Mouse (Mus musculus) adrenal gland, adult 8-10 months (tissue): ENCODE results near the gene Ptgs1. TPM values are rescaled to one million over a fixed set of nuclear protein-coding genes. Genes with fewer than 3 reads are reported as not detected.

Experiments
- DNase-seq: peaks from one replicate; pipeline ENCODE4 v3.0.0; 2022
- total RNA-seq, 4 experiments: library from RNA; stranded (reverse); gene quantifications; 2 replicates each; pipeline ENCODE4 v1.2.4; 2022

The Ptgs1 gene
- total RNA-seq, 4 experiments from 2014 or later, result 13.6 to 28.0 (median 17.8) TPM

- DNase-seq, result no peak
Observed at GRCm38 (mm10) chr2:36252505-36252904, 22.3 kb downstream of the Ptgs1 start.

- no peak for DNase-seq
Observed at GRCm38 (mm10) chr2:36254445-36254844, 24.2 kb downstream of the Ptgs1 start.

- DNase-seq, result no peak
Observed at GRCm38 (mm10) chr2:36256931-36257330, 26.7 kb downstream of the Ptgs1 start.

GRCm38 (mm10) chr2:36259382-36259781, 29.2 kb downstream of the Ptgs1 start:
- DNase-seq, result no peak

- DNase-seq, result no peak
Observed at GRCm38 (mm10) chr2:36259798-36260540, 29.7 kb downstream of the Ptgs1 start.

- DNase-seq, result no peak
Observed at GRCm38 (mm10) chr2:36262025-36262424, 31.8 kb downstream of the Ptgs1 start.

GRCm38 (mm10) chr2:36269458-36269857, 39.2 kb downstream of the Ptgs1 start:
- DNase-seq, result no peak

GRCm38 (mm10) chr2:36270186-36270585, 40.0 kb downstream of the Ptgs1 start:
- DNase-seq, result no peak

- no peak for DNase-seq
Observed at GRCm38 (mm10) chr2:36271085-36271484, 40.9 kb downstream of the Ptgs1 start.

GRCm38 (mm10) chr2:36272288-36272950, 42.2 kb downstream of the Ptgs1 start:
- DNase-seq, result no peak

- DNase-seq, result peak; percentile 22
Observed at GRCm38 (mm10) chr2:36276454-36276853, 46.2 kb downstream of the Ptgs1 start.

GRCm38 (mm10) chr2:36278760-36279159, 48.5 kb downstream of the Ptgs1 start:
- DNase-seq, result peak; percentile 18

- no peak for DNase-seq
Observed at GRCm38 (mm10) chr2:36281138-36281537, 50.9 kb downstream of the Ptgs1 start.

- DNase-seq, result no peak
Observed at GRCm38 (mm10) chr2:36282301-36282700, 52.1 kb downstream of the Ptgs1 start.

Other genes starting within 250 kb of the Ptgs1 start
- gene Ndufa8, start 181.0 kb upstream of the Ptgs1 start, total RNA-seq, result 100 to 1,000 TPM; 128 to 194 (median 170) TPM
- 1 to 10 TPM in 1 of 4 experiments, under 1 TPM in 3; 0.38 to 1.2 (median 0.57) TPM for gene Morn5, start 181.0 kb upstream of the Ptgs1 start, total RNA-seq
- gene Lhx6, start 125.0 kb upstream of the Ptgs1 start, total RNA-seq, result 1 to 10 TPM in 2 of 4 experiments, under 1 TPM in 2; 0.49 to 2.2 (median 1.2) TPM
- 10 to 100 TPM; 22.1 to 29.7 (median 26.0) TPM for gene Mrrf, start 94.0 kb upstream of the Ptgs1 start, total RNA-seq
- 10 to 100 TPM; 26.7 to 32.6 (median 29.8) TPM for gene Rbm18, start 93.7 kb upstream of the Ptgs1 start, total RNA-seq
- gene Olfr338, start 143.1 kb downstream of the Ptgs1 start, total RNA-seq, result under 1 TPM in 1 of 4 experiments, not detected in 3; 0.06 TPM
- gene Olfr339, start 188.5 kb downstream of the Ptgs1 start, total RNA-seq, result not detected
- gene Olfr340, start 222.2 kb downstream of the Ptgs1 start, total RNA-seq, result not detected